Mouse (Mus musculus) forebrain, embryonic 11.5 days (tissue): ENCODE results near the gene Fxyd1. TPM values are rescaled to one million over a fixed set of nuclear protein-coding genes. Genes with fewer than 3 reads are reported as not detected.
A peak's percentile ranks its signal among the peaks of the same experiment; 100 is the strongest.

Experiments used
- ATAC-seq: fragments of 200-750 bp; cut with Nextera tagmentation; replicated peaks from 2 replicates; pipeline ENCODE4 v1.8.0; 2017; ENCODE audit warnings: moderate TSS enrichment; ENCODE audit not compliant: low FRiP score
- DNase-seq: peaks from one replicate; pipeline ENCODE4 v3.0.0-alpha.2; 2017; ENCODE audit warnings: low spot score
- H3K27ac ChIP-seq: fragments of 300-500 bp; sonication (generic); 2 replicates; pipeline ENCODE4 v1.5.1; 2014; ENCODE audit warnings: low read depth, low read length
- H3K27me3 ChIP-seq: fragments of 300-500 bp; sonication (generic); 2 replicates; pipeline ENCODE4 v1.6.1; 2014; ENCODE audit warnings: mild to moderate bottlenecking, low read length, mixed read lengths; ENCODE audit not compliant: control insufficient read depth, insufficient read depth
- H3K36me3 ChIP-seq: fragments of 300-500 bp; sonication (generic); 2 replicates; pipeline ENCODE4 v1.6.1; 2014; ENCODE audit warnings: mild to moderate bottlenecking, low read length, moderate library complexity, mixed read lengths; ENCODE audit not compliant: control insufficient read depth, insufficient read depth
- H3K4me1 ChIP-seq: fragments of 300-500 bp; sonication (generic); replicated peaks from 2 replicates; pipeline ENCODE4 v1.6.1; 2014; ENCODE audit warnings: low read length, mixed read lengths; ENCODE audit not compliant: control insufficient read depth, insufficient read depth
- H3K4me2 ChIP-seq: fragments of 300-500 bp; sonication (generic); 2 replicates; pipeline ENCODE4 v1.6.1; 2014; ENCODE audit warnings: low read depth, mild to moderate bottlenecking, low read length, moderate library complexity, mixed read lengths; ENCODE audit not compliant: severe bottlenecking
- H3K4me3 ChIP-seq: fragments of 300-500 bp; sonication (generic); 2 replicates; pipeline ENCODE4 v1.5.1; 2014; ENCODE audit warnings: low read depth, low read length
- H3K9ac ChIP-seq: fragments of 300-500 bp; sonication (generic); 2 replicates; pipeline ENCODE4 v1.6.1; 2014; ENCODE audit warnings: low read length
- H3K9me3 ChIP-seq: fragments of 300-500 bp; sonication (generic); 2 replicates; pipeline ENCODE4 v1.6.1; 2016; ENCODE audit warnings: low read length, mixed read lengths; ENCODE audit not compliant: control insufficient read depth
- WGBS: fragments of 180-500 bp; shearing (Covaris S2); extraction: QIAGEN DNeasy Blood & Tissue Kit; methylation state at CpG from one replicate; pipeline ENCODE4 v1.1.7; 2014; 5-methylcytosine and 5-hydroxymethylcytosine counted together
- polyA plus RNA-seq: library from polyadenylated mRNA; unstranded; fragments of >200 nt; fragmentation: Nextera tagmentation; extraction: Ambion mirVana; gene quantifications from 2 replicates; pipeline ENCODE4 v1.2.1, GENCODE M21; 2014

Gene Fxyd1
- polyA plus RNA-seq, 1 experiment from 2014 or later, result 2.9 TPM

GRCm38 (mm10) chr7:31082106-31082505, 25.1 kb upstream of the Fxyd1 start:
- Histone ChIP-seq H3K36me3 (no peaks in the 10 kb centered on the region), H3K4me2 (no peak overlapping the region), H3K27ac (no peak overlapping the region), H3K4me3 (no peak overlapping the region), H3K9me3 (no peaks in the 10 kb centered on the region), H3K9ac (no peak overlapping the region), H3K4me1 (0 out of 2 replicates have a peak, but pooled peaks cover 3% of the 10 kb centered on the region), H3K27me3 (no peaks in the 10 kb centered on the region)
- DNase-seq, result no peak
- no peak for ATAC-seq

GRCm38 (mm10) chr7:31081106-31081505, 24.1 kb upstream of the Fxyd1 start:
- no peak overlapping the region for H3K27ac ChIP-seq
- no peak for DNase-seq
- no peaks in the 10 kb centered on the region for H3K27me3 ChIP-seq
- 38% methylated on average over 1 of the region's 1 CpGs for WGBS
- H3K4me2 ChIP-seq, result no peak overlapping the region
- H3K9ac ChIP-seq, result no peak overlapping the region
- no peaks in the 10 kb centered on the region for H3K9me3 ChIP-seq
- 0 out of 2 replicates have a peak, but pooled peaks cover 3% of the 10 kb centered on the region for H3K4me1 ChIP-seq
- no peak for ATAC-seq
- no peaks in the 10 kb centered on the region for H3K36me3 ChIP-seq
- H3K4me3 ChIP-seq, result no peak overlapping the region

GRCm38 (mm10) chr7:31080611-31081010, 23.6 kb upstream of the Fxyd1 start:
- Histone ChIP-seq H3K4me3 (no peak overlapping the region), H3K27ac (no peak overlapping the region), H3K4me2 (no peak overlapping the region), H3K27me3 (no peaks in the 10 kb centered on the region), H3K4me1 (0 out of 2 replicates have a peak, but pooled peaks cover 3% of the 10 kb centered on the region), H3K9me3 (no peaks in the 10 kb centered on the region), H3K9ac (no peak overlapping the region), H3K36me3 (no peaks in the 10 kb centered on the region)
- ATAC-seq, result no peak
- 45% methylated on average over 3 of the region's 3 CpGs for WGBS
- DNase-seq, result no peak

GRCm38 (mm10) chr7:31079670-31080069, 22.7 kb upstream of the Fxyd1 start:
- H3K4me3 ChIP-seq, result no peak overlapping the region
- H3K36me3 ChIP-seq, result no peaks in the 10 kb centered on the region
- ATAC-seq, result no peak
- no peak for DNase-seq
- no peak overlapping the region for H3K27ac ChIP-seq
- H3K4me2 ChIP-seq, result no peak overlapping the region
- H3K27me3 ChIP-seq, result no peaks in the 10 kb centered on the region
- WGBS, result 87% methylated on average over 8 of the region's 8 CpGs
- no peaks in the 10 kb centered on the region for H3K4me1 ChIP-seq
- H3K9me3 ChIP-seq, result no peaks in the 10 kb centered on the region
- no peak overlapping the region for H3K9ac ChIP-seq

- ATAC-seq (peak; percentile 39; the same call in 1 of the 2 replicates), DNase-seq (no peak)
- Histone ChIP-seq H3K4me3 (no peak overlapping the region), H3K4me2 (no peak overlapping the region), H3K27me3 (no peaks in the 10 kb centered on the region), H3K36me3 (no peaks in the 10 kb centered on the region), H3K9me3 (no peaks in the 10 kb centered on the region), H3K27ac (no peak overlapping the region), H3K9ac (no peak overlapping the region), H3K4me1 (no peaks in the 10 kb centered on the region)
- WGBS, result 44% methylated on average over 5 of the region's 5 CpGs
Observed at GRCm38 (mm10) chr7:31077885-31078445, 21.0 kb upstream of the Fxyd1 start.

- Histone ChIP-seq H3K4me3 (no peak overlapping the region), H3K27me3 (no peaks in the 10 kb centered on the region), H3K4me2 (no peak overlapping the region), H3K27ac (no peak overlapping the region), H3K4me1 (no peaks in the 10 kb centered on the region), H3K36me3 (no peaks in the 10 kb centered on the region), H3K9ac (no peak overlapping the region), H3K9me3 (no peaks in the 10 kb centered on the region)
- DNase-seq (no peak), ATAC-seq (no peak)
- WGBS, result 55% methylated on average over 6 of the region's 6 CpGs
Observed at GRCm38 (mm10) chr7:31077470-31077869, 20.5 kb upstream of the Fxyd1 start.

GRCm38 (mm10) chr7:31076492-31076891, 19.5 kb upstream of the Fxyd1 start, which contains the start of gene Fxyd3:
Fxyd3 (minus strand) TSS chr7:31076704.
- Histone ChIP-seq H3K27me3 (no peaks in the 10 kb centered on the region), H3K36me3 (no peaks in the 10 kb centered on the region), H3K4me3 (no peak within 1 kb of the TSS), H3K9me3 (no peaks in the 10 kb centered on the region), H3K27ac (no peak within 1 kb of the TSS), H3K4me1 (no peaks in the 10 kb centered on the region), H3K4me2 (no peak within 1 kb of the TSS), H3K9ac (no peak within 1 kb of the TSS)
- DNase-seq (no peak), ATAC-seq (no peak)
- WGBS, result 67% methylated on average over 5 of the region's 5 CpGs

- Histone ChIP-seq H3K27me3 (no peaks in the 10 kb centered on the region), H3K4me1 (no peaks in the 10 kb centered on the region), H3K9ac (no peak overlapping the region), H3K9me3 (no peaks in the 10 kb centered on the region), H3K4me3 (no peak overlapping the region), H3K4me2 (no peak overlapping the region), H3K36me3 (no peaks in the 10 kb centered on the region), H3K27ac (no peak overlapping the region)
- DNase-seq, result no peak
- ATAC-seq, result no peak
- 77% methylated on average over 5 of the region's 5 CpGs for WGBS
Observed at GRCm38 (mm10) chr7:31074713-31075069, 17.7 kb upstream of the Fxyd1 start.

GRCm38 (mm10) chr7:31074061-31074712, 17.2 kb upstream of the Fxyd1 start:
- no peaks in the 10 kb centered on the region for H3K4me1 ChIP-seq
- no peak overlapping the region for H3K4me3 ChIP-seq
- no peaks in the 10 kb centered on the region for H3K36me3 ChIP-seq
- DNase-seq (no peak), ATAC-seq (no peak; the same call in 1 of the 2 replicates)
- no peak overlapping the region for H3K9ac ChIP-seq
- WGBS, result 68% methylated on average over 7 of the region's 7 CpGs
- no peaks in the 10 kb centered on the region for H3K9me3 ChIP-seq
- H3K4me2 ChIP-seq, result no peak overlapping the region
- H3K27me3 ChIP-seq, result no peaks in the 10 kb centered on the region
- H3K27ac ChIP-seq, result no peak overlapping the region
